Mouse (Mus musculus) stomach, embryonic 15.5 days (tissue): ENCODE measurements around the gene Pck2. TPM values are rescaled to one million over a fixed set of nuclear protein-coding genes. Genes with fewer than 3 reads are reported as not detected.
A peak's percentile ranks its signal among the peaks of the same experiment; 100 is the strongest.

Experiments used
- ATAC-seq: fragments of 200-750 bp; cut with Nextera tagmentation; 2 replicates; pipeline ENCODE4 v1.8.0; 2017; ENCODE audit warnings: low read depth, moderate number of reproducible peaks, moderate TSS enrichment; ENCODE audit not compliant: insufficient read depth, low FRiP score
- H3K27ac ChIP-seq: fragments of 300-500 bp; sonication (generic); 2 replicates; pipeline ENCODE4 v1.5.1; 2015; ENCODE audit warnings: mild to moderate bottlenecking, inconsistent platforms
- H3K27me3 ChIP-seq: fragments of 300-500 bp; sonication (generic); replicated peaks from 2 replicates; pipeline ENCODE4 v1.6.1; 2015; ENCODE audit warnings: inconsistent platforms
- H3K36me3 ChIP-seq: fragments of 300-500 bp; sonication (generic); 2 replicates; pipeline ENCODE4 v1.6.1; 2015; ENCODE audit warnings: inconsistent platforms
- H3K4me1 ChIP-seq: fragments of 300-500 bp; sonication (generic); 2 replicates; pipeline ENCODE4 v1.6.1; 2015; ENCODE audit warnings: inconsistent platforms
- H3K4me2 ChIP-seq: fragments of 300-500 bp; sonication (generic); 2 replicates; pipeline ENCODE4 v1.6.1; 2015; ENCODE audit warnings: mild to moderate bottlenecking, inconsistent platforms
- H3K4me3 ChIP-seq: fragments of 300-500 bp; sonication (generic); replicated peaks from 2 replicates; pipeline ENCODE4 v1.5.1; 2015; ENCODE audit warnings: inconsistent platforms
- H3K9ac ChIP-seq: fragments of 300-500 bp; sonication (generic); 2 replicates; pipeline ENCODE4 v1.6.1; 2015; ENCODE audit warnings: inconsistent platforms
- H3K9me3 ChIP-seq: fragments of 300-500 bp; sonication (generic); 2 replicates; pipeline ENCODE4 v1.6.1; 2016; ENCODE audit warnings: inconsistent platforms
- WGBS: fragments of 180-500 bp; shearing (Covaris S2); methylation state at CpG from one replicate; pipeline ENCODE4 v1.1.7; 2015; 5-methylcytosine and 5-hydroxymethylcytosine counted together
- polyA plus RNA-seq: library from polyadenylated mRNA; unstranded; fragments of >200 nt; fragmentation: Nextera tagmentation; extraction: Ambion mirVana; gene quantifications from 2 replicates; pipeline ENCODE4 v1.2.1, GENCODE M21; 2015

Pck2 gene
- polyA plus RNA-seq, 1 experiment from 2014 or later, result 48.5 TPM

DNA sequence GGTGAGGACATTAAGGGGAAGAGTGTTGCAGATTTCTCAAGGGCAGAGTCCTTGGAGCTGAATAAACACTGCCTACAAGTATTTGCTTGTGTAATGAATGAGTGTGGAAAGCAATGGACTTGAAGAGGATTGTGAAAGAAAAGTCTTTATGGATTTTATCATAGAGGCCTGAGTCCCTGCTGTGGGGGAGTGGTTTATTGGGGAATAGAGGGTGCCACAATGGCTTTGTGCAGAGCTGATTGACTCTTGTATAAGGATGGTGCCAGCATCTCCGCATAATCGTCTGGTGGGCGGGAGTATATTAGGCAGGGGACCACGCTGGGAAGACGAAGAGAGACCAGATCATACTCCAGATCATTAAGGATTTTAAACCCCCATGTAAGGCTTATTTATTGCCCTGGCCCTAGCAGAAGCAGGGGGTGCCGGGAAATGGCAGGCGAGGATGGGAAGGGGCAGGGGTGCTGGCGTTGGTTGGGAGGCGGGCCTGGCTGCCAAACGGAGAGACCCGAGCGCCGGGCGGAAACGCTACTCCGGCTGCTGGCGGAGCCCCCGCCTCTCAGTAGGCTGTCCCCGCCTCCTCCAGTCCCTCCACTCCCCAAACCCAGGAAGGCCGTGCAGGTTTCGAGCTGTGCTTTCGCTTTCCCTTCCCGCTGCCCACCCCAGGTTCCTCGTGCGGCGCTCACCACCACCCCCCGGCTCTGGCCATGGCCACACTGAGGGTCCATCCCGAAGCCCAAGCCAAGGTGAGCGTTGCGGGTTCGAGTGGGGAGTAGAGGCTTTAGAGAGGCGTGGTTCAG is 38.0 kb downstream of the Pck2 start, which contains the start of gene Psme1:
TSS of gene Psme1 (plus strand) at position 253 of the 797 bp plus-strand sequence.
- peak within 1 kb of the TSS; percentile 89 for H3K27ac ChIP-seq

GRCm38 (mm10) chr14:55578668-55579269 is 38.7 kb downstream of the Pck2 start:
- WGBS, result 26% methylated on average over 6 of the region's 6 CpGs
- peak; percentile 29; the same call in 1 of the 2 replicates for ATAC-seq
- Histone ChIP-seq H3K36me3 (peaks cover 13% of the 10 kb centered on the region; the same call in 1 of the 2 replicates), H3K9me3 (no peaks in the 10 kb centered on the region), H3K4me2 (peak overlapping the region; percentile 76), H3K4me1 (peaks cover 14% of the 10 kb centered on the region), H3K9ac (peak overlapping the region; percentile 92), H3K4me3 (peak overlapping the region; percentile 87), H3K27ac (peak overlapping the region; percentile 89), H3K27me3 (no peaks in the 10 kb centered on the region)

More for the DNA sequence above, 38.0 kb downstream of the Pck2 start, which contains the start of gene Psme1:
- peaks cover 13% of the 10 kb centered on the region; the same call in 1 of the 2 replicates for H3K36me3 ChIP-seq
- H3K4me1 ChIP-seq, result peaks cover 14% of the 10 kb centered on the region
- WGBS, result under 1% methylated on average over 31 of the region's 32 CpGs
- H3K27me3 ChIP-seq, result no peaks in the 10 kb centered on the region
- H3K4me2 ChIP-seq, result peak within 1 kb of the TSS; percentile 76
- peak; percentile 87 for ATAC-seq
- no peaks in the 10 kb centered on the region for H3K9me3 ChIP-seq
- H3K9ac ChIP-seq, result peak within 1 kb of the TSS; percentile 92
- peak within 1 kb of the TSS; percentile 87 for H3K4me3 ChIP-seq

DNA sequence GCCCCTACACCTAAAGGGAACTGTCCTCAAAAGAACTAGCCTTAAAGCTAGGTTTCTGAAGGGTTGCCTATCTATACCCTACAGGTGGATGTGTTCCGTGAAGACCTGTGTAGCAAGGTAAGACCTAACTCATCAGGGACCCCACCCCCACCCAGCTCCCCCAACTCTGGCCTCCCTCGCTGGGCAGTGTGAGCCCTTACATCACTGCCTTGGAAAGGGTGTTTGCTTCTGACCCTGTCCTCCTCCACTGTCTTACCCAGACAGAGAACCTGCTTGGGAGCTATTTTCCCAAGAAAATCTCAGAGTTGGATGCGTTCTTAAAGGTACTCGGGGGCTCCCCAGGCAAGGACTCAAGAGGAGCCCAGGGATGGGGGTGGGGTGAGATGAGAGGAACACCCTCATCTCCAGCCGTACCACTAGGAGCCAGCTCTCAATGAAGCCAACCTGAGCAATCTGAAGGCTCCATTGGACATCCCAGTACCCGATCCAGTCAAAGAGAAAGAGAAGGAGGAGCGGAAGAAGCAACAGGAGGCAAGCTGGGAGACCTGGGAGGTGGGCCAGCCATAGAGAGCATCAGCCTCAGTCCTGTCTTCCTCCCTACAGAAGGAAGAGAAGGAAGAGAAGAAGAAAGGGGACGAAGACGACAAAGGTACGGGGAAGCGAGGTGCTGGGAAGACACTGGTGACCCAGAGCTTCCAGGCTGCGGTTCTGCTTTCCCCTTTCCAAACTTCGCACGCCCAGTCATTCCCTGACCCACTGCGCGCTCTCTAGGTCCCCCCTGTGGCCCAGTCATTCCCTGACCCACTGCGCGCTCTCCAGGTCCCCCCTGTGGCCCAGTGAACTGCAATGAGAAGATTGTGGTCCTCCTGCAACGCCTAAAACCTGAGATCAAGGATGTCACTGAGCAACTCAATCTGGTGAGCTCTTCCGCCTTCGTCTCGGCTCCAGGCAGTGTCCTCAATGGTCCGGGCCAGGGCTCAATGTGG is 39.7 kb downstream of the Pck2 start:
- WGBS, result 89% methylated on average over 23 of the region's 23 CpGs

DNA sequence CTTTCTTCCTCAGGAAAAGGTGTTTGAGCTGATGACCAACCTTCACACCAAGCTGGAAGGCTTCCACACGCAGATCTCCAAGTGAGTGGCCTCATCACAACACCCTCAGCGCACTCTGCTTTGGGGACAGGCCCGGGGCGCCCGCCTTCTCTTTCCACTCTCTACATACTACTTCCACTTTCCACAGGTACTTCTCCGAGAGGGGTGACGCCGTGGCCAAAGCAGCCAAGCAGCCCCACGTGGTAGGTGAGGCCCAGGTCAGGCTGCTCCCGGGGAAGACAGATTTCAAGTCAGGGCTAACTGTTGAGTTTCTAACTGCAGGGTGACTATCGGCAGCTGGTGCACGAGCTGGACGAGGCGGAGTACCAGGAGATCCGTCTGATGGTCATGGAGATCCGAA is 40.7 kb downstream of the Pck2 start:
- H3K9me3 ChIP-seq, result no peaks in the 10 kb centered on the region
- H3K36me3 ChIP-seq, result peaks cover 13% of the 10 kb centered on the region; the same call in 1 of the 2 replicates
- H3K27me3 ChIP-seq, result no peaks in the 10 kb centered on the region
- no peak overlapping the region for H3K9ac ChIP-seq
- no peak overlapping the region for H3K4me2 ChIP-seq
- 95% methylated on average over 16 of the region's 16 CpGs for WGBS
- H3K4me3 ChIP-seq, result no peak overlapping the region
- H3K27ac ChIP-seq, result no peak overlapping the region
- peaks cover 23% of the 10 kb centered on the region for H3K4me1 ChIP-seq
- no peak for ATAC-seq

More for the DNA sequence above, 39.7 kb downstream of the Pck2 start:
- peaks cover 13% of the 10 kb centered on the region; the same call in 1 of the 2 replicates for H3K36me3 ChIP-seq
- no peak overlapping the region for H3K9ac ChIP-seq
- no peak for ATAC-seq
- no peaks in the 10 kb centered on the region for H3K9me3 ChIP-seq
- H3K4me1 ChIP-seq, result peaks cover 17% of the 10 kb centered on the region
- H3K27ac ChIP-seq, result no peak overlapping the region
- no peaks in the 10 kb centered on the region for H3K27me3 ChIP-seq
- no peak overlapping the region for H3K4me3 ChIP-seq
- no peak overlapping the region for H3K4me2 ChIP-seq

DNA sequence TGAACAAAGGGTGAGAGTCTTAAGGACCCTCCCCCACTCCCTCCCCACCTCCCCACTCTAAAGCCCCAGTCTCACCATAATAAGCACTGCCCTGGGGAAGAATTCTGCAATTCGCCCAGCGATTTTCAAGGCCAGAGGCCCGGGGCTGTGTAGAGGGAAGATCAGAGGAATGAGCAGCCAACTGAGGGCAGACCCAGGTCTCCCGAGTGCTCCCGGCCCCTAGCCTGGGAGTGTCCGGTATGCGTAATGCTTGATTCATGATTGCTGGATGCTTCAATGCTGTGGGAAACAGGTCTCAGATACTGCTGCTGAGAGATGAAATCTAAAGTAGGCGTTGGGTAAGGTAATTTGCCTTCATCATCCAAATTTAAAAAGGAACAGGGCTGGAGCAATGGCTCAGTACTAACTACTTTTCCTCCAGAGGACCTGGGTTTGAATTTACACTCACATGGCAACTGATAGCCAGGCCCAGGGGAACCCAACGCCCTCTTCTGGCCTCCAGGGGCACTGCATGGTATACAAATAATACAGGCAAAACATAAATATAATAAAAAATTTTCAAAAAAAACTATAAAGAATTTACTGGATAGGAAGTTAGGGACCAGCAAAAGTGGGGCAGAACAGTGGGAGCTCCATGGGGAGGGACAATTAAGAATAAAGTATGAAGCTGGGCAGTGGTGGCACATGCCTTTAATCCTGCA is 42.1 kb downstream of the Pck2 start:
- H3K27me3 ChIP-seq, result no peaks in the 10 kb centered on the region
- H3K4me2 ChIP-seq, result no peak overlapping the region
- no peak overlapping the region for H3K9ac ChIP-seq
- no peak for ATAC-seq
- peaks cover 13% of the 10 kb centered on the region; the same call in 1 of the 2 replicates for H3K36me3 ChIP-seq
- H3K27ac ChIP-seq, result no peak overlapping the region
- 76% methylated on average over 9 of the region's 9 CpGs for WGBS
- peaks cover 23% of the 10 kb centered on the region for H3K4me1 ChIP-seq
- H3K4me3 ChIP-seq, result no peak overlapping the region
- no peaks in the 10 kb centered on the region for H3K9me3 ChIP-seq

DNA sequence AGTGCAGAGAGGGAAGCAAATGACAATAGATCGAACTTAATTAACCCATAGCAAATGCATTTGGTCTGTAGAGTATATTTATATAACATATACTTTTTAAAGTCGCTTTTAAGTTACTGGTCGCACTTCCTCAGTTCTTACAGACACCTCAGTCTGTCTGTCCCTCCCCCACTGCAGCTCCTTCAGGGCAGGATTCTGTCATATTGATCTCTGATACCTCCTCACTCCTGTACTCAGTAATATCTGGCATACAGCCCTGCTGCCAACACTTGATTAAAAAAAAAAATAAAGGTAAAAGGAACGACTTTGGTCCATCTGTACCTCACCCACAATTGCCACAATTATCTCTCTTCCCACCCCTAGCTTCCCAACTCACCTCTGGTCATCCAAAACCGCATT is 44.2 kb downstream of the Pck2 start:
- no peak overlapping the region for H3K27ac ChIP-seq
- no peak for ATAC-seq

DNA sequence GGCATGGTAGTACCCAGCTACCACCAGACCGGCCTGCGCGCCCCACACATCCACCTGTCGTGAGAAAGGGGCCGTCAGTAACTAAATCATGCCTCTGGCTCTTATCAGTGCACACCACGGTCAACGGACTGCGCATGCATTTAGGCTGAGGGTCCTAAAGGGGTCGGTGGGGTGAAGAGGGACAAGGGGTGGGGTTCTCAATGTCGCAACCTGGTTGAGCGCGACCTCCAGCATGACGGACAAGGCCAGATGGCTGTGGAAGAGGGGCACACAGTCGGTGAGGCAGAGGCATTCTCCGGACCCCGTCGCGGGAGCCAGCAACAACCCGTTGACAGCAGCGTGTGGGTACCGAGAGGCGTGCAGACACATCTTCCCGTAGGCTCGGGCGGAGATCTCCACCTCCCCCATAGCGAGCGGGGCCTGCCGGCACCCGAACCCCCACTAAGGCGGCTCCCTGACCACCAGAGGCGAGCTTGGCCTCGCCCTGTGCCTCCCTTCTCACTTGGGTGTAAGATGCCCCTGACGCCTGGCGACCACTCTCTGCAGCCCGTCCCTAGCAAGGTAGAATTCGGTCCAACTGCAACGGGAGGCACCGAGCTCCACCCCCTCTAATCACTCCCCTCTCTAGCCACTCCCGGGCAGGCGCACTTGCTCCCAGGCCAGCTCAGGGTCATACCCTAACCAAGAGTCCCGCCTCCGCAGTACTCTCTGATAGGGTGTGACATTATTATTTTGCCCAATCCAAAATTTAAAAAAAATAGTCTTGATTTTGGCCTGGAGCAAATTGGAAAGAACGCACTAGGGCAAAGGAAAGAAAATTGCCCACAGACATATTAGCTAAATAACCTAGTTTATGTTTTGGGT is 44.9 kb downstream of the Pck2 start, which contains the start of gene Emc9:
TSS of gene Emc9 (minus strand) at position 601 of the 864 bp plus-strand sequence.
- H3K9ac ChIP-seq, result peak within 1 kb of the TSS; percentile 19; the same call in 1 of the 2 replicates
- peak within 1 kb of the TSS; percentile 57 for H3K4me3 ChIP-seq
- H3K36me3 ChIP-seq, result peaks cover 13% of the 10 kb centered on the region; the same call in 1 of the 2 replicates
- H3K27ac ChIP-seq, result peak within 1 kb of the TSS; percentile 54
- ATAC-seq, result peak; percentile 91
- H3K4me2 ChIP-seq, result peak within 1 kb of the TSS; percentile 87
- WGBS, result 4% methylated on average over 43 of the region's 43 CpGs
- no peaks in the 10 kb centered on the region for H3K9me3 ChIP-seq
- no peaks in the 10 kb centered on the region for H3K27me3 ChIP-seq
- peaks cover 12% of the 10 kb centered on the region for H3K4me1 ChIP-seq

More for the DNA sequence above, 44.2 kb downstream of the Pck2 start:
- peak overlapping the region; percentile 87 for H3K4me2 ChIP-seq
- 32% methylated on average over 5 of the region's 5 CpGs for WGBS
- H3K36me3 ChIP-seq, result peaks cover 13% of the 10 kb centered on the region; the same call in 1 of the 2 replicates
- H3K9ac ChIP-seq, result no peak overlapping the region
- H3K9me3 ChIP-seq, result no peaks in the 10 kb centered on the region
- peaks cover 12% of the 10 kb centered on the region for H3K4me1 ChIP-seq
- H3K27me3 ChIP-seq, result no peaks in the 10 kb centered on the region
- peak overlapping the region; percentile 57 for H3K4me3 ChIP-seq

GRCm38 (mm10) chr14:55585566-55585960 is 45.5 kb downstream of the Pck2 start:
- H3K4me3 ChIP-seq, result peak overlapping the region; percentile 57
- H3K9ac ChIP-seq, result peak overlapping the region; percentile 19; the same call in 1 of the 2 replicates
- H3K4me1 ChIP-seq, result peaks cover 18% of the 10 kb centered on the region
- WGBS, result 39% methylated on average over 6 of the region's 6 CpGs
- no peaks in the 10 kb centered on the region for H3K9me3 ChIP-seq
- H3K4me2 ChIP-seq, result peak overlapping the region; percentile 87
- H3K27me3 ChIP-seq, result no peaks in the 10 kb centered on the region
- H3K27ac ChIP-seq, result peak overlapping the region; percentile 54
- ATAC-seq, result peak; percentile 51; the same call in 1 of the 2 replicates
- peaks cover 10% of the 10 kb centered on the region; the same call in 1 of the 2 replicates for H3K36me3 ChIP-seq

- 0 out of 2 replicates have a peak overlapping the region, but pooled peaks have one; percentile 54 for H3K27ac ChIP-seq
- H3K4me1 ChIP-seq, result peaks cover 18% of the 10 kb centered on the region
- ATAC-seq, result no peak
- H3K9me3 ChIP-seq, result no peaks in the 10 kb centered on the region
- H3K27me3 ChIP-seq, result no peaks in the 10 kb centered on the region
- no peak overlapping the region for H3K4me3 ChIP-seq
- peaks cover 5% of the 10 kb centered on the region; the same call in 1 of the 2 replicates for H3K36me3 ChIP-seq
- no peak overlapping the region for H3K9ac ChIP-seq
- no peak overlapping the region for H3K4me2 ChIP-seq
- 80% methylated on average over 2 of the region's 2 CpGs for WGBS
Measured at GRCm38 (mm10) chr14:55586149-55586548, 46.1 kb downstream of the Pck2 start.

DNA sequence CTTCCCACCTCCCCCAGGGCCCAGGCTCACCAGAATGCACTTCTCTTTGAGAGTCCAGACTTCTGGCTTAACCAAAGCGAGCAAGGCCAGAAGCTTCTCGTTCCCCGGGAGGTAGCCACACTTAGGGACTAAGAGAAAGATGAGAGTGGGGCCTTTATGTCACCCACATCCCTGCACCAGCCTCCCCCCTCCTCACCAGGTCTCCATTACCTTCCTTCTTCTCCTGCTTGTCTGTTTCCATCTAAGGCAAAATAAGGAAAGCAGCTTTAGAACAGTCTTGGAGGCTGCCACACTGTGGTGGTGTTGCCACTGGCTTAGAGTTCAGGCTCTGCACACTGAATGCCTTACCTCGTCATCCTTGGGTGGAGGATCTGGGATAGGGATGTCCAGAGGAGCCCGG is 49.2 kb downstream of the Pck2 start:
- Histone ChIP-seq H3K36me3 (no peaks in the 10 kb centered on the region; the same call in 1 of the 2 replicates), H3K4me3 (no peak overlapping the region), H3K27ac (no peak overlapping the region), H3K9ac (no peak overlapping the region), H3K27me3 (no peaks in the 10 kb centered on the region), H3K9me3 (no peaks in the 10 kb centered on the region), H3K4me1 (peaks cover 27% of the 10 kb centered on the region), H3K4me2 (no peak overlapping the region)
- 91% methylated on average over 5 of the region's 5 CpGs for WGBS
- ATAC-seq, result no peak
